Mouse (Mus musculus) kidney, adult 2 months (tissue): ENCODE data around the gene Zfp579.

Experiments
- CTCF ChIP-seq: fragments of 200-500 bp; conservative IDR thresholded peaks from 2 replicates; pipeline ENCODE4 v1.5.1; 2011; ENCODE audit warnings: low read depth, mild to moderate bottlenecking, control low read depth, low read length, moderate library complexity, mixed read lengths; ENCODE audit not compliant: insufficient read depth, insufficient read length
- POLR2A ChIP-seq: fragments of 200-500 bp; IDR thresholded peaks from one replicate; pipeline ENCODE4 v1.6.1; 2011; ENCODE audit warnings: low read depth, low read length, control low read depth

DNA sequence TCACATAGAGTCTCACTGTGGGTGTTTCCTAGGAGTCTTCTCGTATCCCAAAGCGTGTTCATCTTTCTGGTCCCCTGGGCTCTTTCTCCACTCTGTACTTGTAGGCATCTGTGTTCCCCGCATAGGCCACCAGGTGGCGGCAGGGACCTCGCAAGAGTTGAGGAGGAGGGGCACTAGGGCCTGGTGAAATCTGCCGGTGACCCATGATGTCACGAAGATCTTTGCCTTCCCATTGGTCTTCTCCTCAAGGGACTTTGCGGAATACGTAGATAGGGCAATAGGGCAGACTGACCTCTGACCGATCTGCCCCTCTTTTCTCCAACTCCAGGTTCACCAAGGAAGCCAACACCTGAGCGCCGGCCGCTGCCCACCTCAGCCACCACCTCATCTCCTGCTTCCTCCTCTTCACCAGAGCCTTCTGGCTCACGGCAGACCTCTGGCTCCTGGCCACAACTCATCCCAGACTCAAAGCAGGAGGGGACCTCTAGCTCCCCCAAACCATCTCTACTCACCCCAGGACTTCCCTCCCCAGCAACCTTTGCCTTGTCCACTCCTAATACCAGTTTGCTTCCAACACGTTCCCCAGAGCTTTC is 52.6 kb downstream of the Zfp579 start:
- TF ChIP-seq CTCF (peak; percentile 98), POLR2A (no peak)
